Mouse (Mus musculus) urinary bladder, postnatal 36 days (tissue): ENCODE data around the gene Gm42688.

ENCODE experiments used
- DNase-seq, 2 experiments: peaks; one replicate each; pipeline ENCODE4 v3.0.0; 2022; ENCODE audit warnings: low spot score in 2 of 2, mixed read lengths in 1 of 2

Gm42688 gene

GRCm38 (mm10) chr6:83117616-83118015 is 16.2 kb downstream of the Gm42688 start:
- DNase-seq = no peak

GRCm38 (mm10) chr6:83118369-83118768 is 17.0 kb downstream of the Gm42688 start:
- no peak for DNase-seq

- no peak for DNase-seq
Observed at GRCm38 (mm10) chr6:83118825-83119733, 17.7 kb downstream of the Gm42688 start.

GRCm38 (mm10) chr6:83119734-83120051 is 18.3 kb downstream of the Gm42688 start:
- no peak for DNase-seq

- DNase-seq = peak; percentile 90 to 94
Observed at GRCm38 (mm10) chr6:83120930-83121862, 19.8 kb downstream of the Gm42688 start, which contains the start of gene Wbp1. TSS of gene Wbp1 (minus strand) at chr6:83121559.

GRCm38 (mm10) chr6:83121863-83122710 is 20.7 kb downstream of the Gm42688 start:
- DNase-seq = no peak

GRCm38 (mm10) chr6:83122961-83123360 is 21.5 kb downstream of the Gm42688 start:
- DNase-seq = no peak

GRCm38 (mm10) chr6:83124851-83125312 is 23.5 kb downstream of the Gm42688 start:
- DNase-seq = peak; percentile 87 to 93

GRCm38 (mm10) chr6:83125331-83125730 is 23.9 kb downstream of the Gm42688 start, which contains the start of gene Ino80b:
TSS of gene Ino80b (minus strand) at chr6:83125431.
- no peak for DNase-seq

GRCm38 (mm10) chr6:83127419-83127818 is 26.0 kb downstream of the Gm42688 start:
- DNase-seq = no peak

- DNase-seq = no peak
Observed at GRCm38 (mm10) chr6:83131469-83132034, 30.1 kb downstream of the Gm42688 start.

- no peak for DNase-seq
Observed at GRCm38 (mm10) chr6:83132176-83132919, 30.9 kb downstream of the Gm42688 start.

GRCm38 (mm10) chr6:83134226-83134625 is 32.8 kb downstream of the Gm42688 start:
- DNase-seq = no peak

- no peak for DNase-seq
Observed at GRCm38 (mm10) chr6:83134951-83135513, 33.6 kb downstream of the Gm42688 start, which contains the start of gene Rtkn. TSS of gene Rtkn (plus strand) at chr6:83135463.

- DNase-seq = no peak
Observed at GRCm38 (mm10) chr6:83135571-83136161, 34.2 kb downstream of the Gm42688 start.

- DNase-seq = no peak
Observed at GRCm38 (mm10) chr6:83136291-83136880, 35.0 kb downstream of the Gm42688 start.

- DNase-seq = peak; percentile 55 to 60
Observed at GRCm38 (mm10) chr6:83136881-83137575, 35.6 kb downstream of the Gm42688 start.

- peak; percentile 78 to 83 for DNase-seq
Observed at GRCm38 (mm10) chr6:83137576-83137950, 36.1 kb downstream of the Gm42688 start.
